Mouse (Mus musculus): ENCODE results near the gene Acly. TPM values are rescaled to one million over a fixed set of nuclear protein-coding genes. Genes with fewer than 3 reads are reported as not detected.
"Not testable (repeated sequence)": the region's sequence is repeated elsewhere in the genome, so short reads cannot be mapped to it uniquely, and the experiment has no call there.

The Acly gene
- total RNA-seq, 2 experiments from 2014 or later: 38.9 to 41.2 TPM

- intact Hi-C loops (cut with DNase I): no loop called here
- DNase-seq: no peak
Observed at GRCm38 (mm10) chr11:100548141-100548540, 20.3 kb upstream of the Acly start.

- intact Hi-C loops (cut with DNase I): no loop called here
- no peak for DNase-seq
Observed at GRCm38 (mm10) chr11:100546955-100547354, 19.2 kb upstream of the Acly start.

GRCm38 (mm10) chr11:100545746-100546085 is 17.9 kb upstream of the Acly start:
- no peak for DNase-seq
- intact Hi-C loops (cut with DNase I): no loop called here

- intact Hi-C loops (cut with DNase I): no loop called here
- DNase-seq: peak; percentile 85 to 89
Observed at GRCm38 (mm10) chr11:100544832-100545745, 17.3 kb upstream of the Acly start, which contains the start of gene Ttc25. Ttc25 (plus strand) TSS chr11:100545607.

- no peak for DNase-seq
- intact Hi-C loops (cut with DNase I): no loop called here
Observed at GRCm38 (mm10) chr11:100541577-100541976, 13.8 kb upstream of the Acly start.

GRCm38 (mm10) chr11:100540966-100541365 is 13.2 kb upstream of the Acly start:
- no peak for DNase-seq
- intact Hi-C loops (cut with DNase I): no loop called here

GRCm38 (mm10) chr11:100536466-100536865 is 8.7 kb upstream of the Acly start:
- intact Hi-C loops (cut with DNase I): no loop called here
- DNase-seq: no peak

- intact Hi-C loops (cut with DNase I): no loop called here
- DNase-seq: no peak
Observed at GRCm38 (mm10) chr11:100535996-100536395, 8.2 kb upstream of the Acly start.

- DNase-seq; intact Hi-C loops (cut with DNase I): not testable (repeated sequence)
Observed at GRCm38 (mm10) chr11:100534821-100535220, 7.0 kb upstream of the Acly start.

GRCm38 (mm10) chr11:100534411-100534810 is 6.6 kb upstream of the Acly start:
- DNase-seq; intact Hi-C loops (cut with DNase I): not testable (repeated sequence)

GRCm38 (mm10) chr11:100533871-100534270 is 6.1 kb upstream of the Acly start:
- no peak for DNase-seq
- intact Hi-C loops (cut with DNase I): no loop called here

- intact Hi-C loops (cut with DNase I): no loop called here
- no peak for DNase-seq
Observed at GRCm38 (mm10) chr11:100528375-100529165, 770 bp upstream of the Acly start.

- DNase-seq: peak; percentile 55 to 63
- intact Hi-C loops (cut with DNase I): no loop called here
Observed at GRCm38 (mm10) chr11:100527066-100527457, 738 bp downstream of the Acly start.

GRCm38 (mm10) chr11:100526052-100526816 is 1.6 kb downstream of the Acly start:
- intact Hi-C loops (cut with DNase I): no loop called here
- DNase-seq: no peak

GRCm38 (mm10) chr11:100524987-100525630 is 2.7 kb downstream of the Acly start:
- intact Hi-C loops (cut with DNase I): no loop called here
- no peak for DNase-seq

- DNase-seq: peak; percentile 17 to 18
- intact Hi-C loops (cut with DNase I): no loop called here
Observed at GRCm38 (mm10) chr11:100524358-100524757, 3.4 kb downstream of the Acly start.

- intact Hi-C loops (cut with DNase I): no loop called here
- no peak for DNase-seq
Observed at GRCm38 (mm10) chr11:100520838-100521237, 7.0 kb downstream of the Acly start.

GRCm38 (mm10) chr11:100519188-100519587 is 8.6 kb downstream of the Acly start:
- intact Hi-C loops (cut with DNase I): no loop called here
- DNase-seq: no peak

- intact Hi-C loops (cut with DNase I): no loop called here
- no peak for DNase-seq
Observed at GRCm38 (mm10) chr11:100518188-100518591, 9.6 kb downstream of the Acly start.

- DNase-seq: no peak
- intact Hi-C loops (cut with DNase I): no loop called here
Observed at GRCm38 (mm10) chr11:100516291-100516690, 11.5 kb downstream of the Acly start.
